Mouse (Mus musculus) embryonic fibroblast, embryonic 13.5 days (primary cell): ENCODE data around the gene Spats2l.

ENCODE experiments used
- CTCF ChIP-seq: IDR thresholded peaks from 2 replicates; pipeline ENCODE4 v1.5.1; 2011; ENCODE audit warnings: mild to moderate bottlenecking, control low read depth, low read length, moderate library complexity, borderline replicate concordance; ENCODE audit not compliant: insufficient read depth
- POLR2A ChIP-seq: IDR thresholded peaks from 2 replicates; pipeline ENCODE4 v1.6.1; 2011; ENCODE audit warnings: low read depth, mild to moderate bottlenecking, control low read depth, low read length, moderate library complexity

GRCm38 (mm10) chr1:57851871-57852270 is 77.9 kb downstream of the Spats2l start:
- TF ChIP-seq CTCF (no peak), POLR2A (no peak)
